In genomic region chr6:119585652-119586375, GRCm38 (mm10) we compare ENCODE assay signal across 8 mouse cellular contexts. TPM values are rescaled to one million over a fixed set of nuclear protein-coding genes. Genes with fewer than 3 reads are reported as not detected.
DNase-seq lines count a peak whose midpoint lies in the region; ATAC-seq and TF ChIP-seq lines count a peak whose summit lies in the region.

No protein-coding gene starts in this region.

- no peaks in the 10 kb centered on the region for H3K9me3 ChIP-seq in hindbrain, embryonic 14.5 days (ENCODE audit: control insufficient read depth, low read length)
- H3K9me3 ChIP-seq in intestine, embryonic 16.5 days (ENCODE audit: control insufficient read depth, low read length) = no peaks in the 10 kb centered on the region

- H3K4me3 ChIP-seq in layer of hippocampus, adult 2 months = no peak overlapping the region
- no peak overlapping the region for H3K4me3 ChIP-seq in hindbrain, embryonic 14.5 days (replicated peaks; ENCODE audit: low read length)
- no peak overlapping the region for H3K4me3 ChIP-seq in intestine, embryonic 16.5 days (ENCODE audit: low read length)

- WGBS in hindbrain, embryonic 14.5 days = 55% methylated on average over 5 of the region's 5 CpGs
- WGBS in intestine, embryonic 16.5 days = 74% methylated on average over 5 of the region's 5 CpGs

- H3K36me3 ChIP-seq in hindbrain, embryonic 14.5 days (replicated peaks; ENCODE audit: control insufficient read depth, insufficient read depth) = 0 out of 2 replicates have a peak, but pooled peaks cover 16% of the 10 kb centered on the region
- H3K36me3 ChIP-seq in intestine, embryonic 16.5 days (ENCODE audit: control insufficient read depth, insufficient read depth, low read length) = no peaks in the 10 kb centered on the region

- no peak overlapping the region for H3K9ac ChIP-seq in hindbrain, embryonic 14.5 days
- no peak overlapping the region for H3K9ac ChIP-seq in intestine, embryonic 16.5 days (ENCODE audit: low read depth, low read length)

- intact Hi-C loops in gastrocnemius, postnatal 14 days (cut with DNase I; ENCODE audit: low total_unique reads) = no loop called here

- DNase-seq in layer of hippocampus, adult 2 months (ENCODE audit: low spot score in 2 of 2) = peak in 1 of 2 experiments; percentile 50
- DNase-seq in layer of hippocampus, postnatal 10 days (ENCODE audit: low spot score in 2 of 2) = no peak
- DNase-seq in fibroblast of lung, adult 2 months (ENCODE audit: low read depth) = peak; percentile 53
- peak; percentile 33 for DNase-seq in hindbrain, embryonic 14.5 days (ENCODE audit: low spot score)
- DNase-seq in lung, postnatal 4 days = peak; percentile 59 to 69
- DNase-seq in urinary bladder, postnatal 25 days (ENCODE audit: low spot score) = no peak
- DNase-seq in gastrocnemius, postnatal 14 days = no peak

- H3K27ac ChIP-seq in layer of hippocampus, adult 2 months = peak overlapping the region; percentile 62
- H3K27ac ChIP-seq in hindbrain, embryonic 14.5 days = 0 out of 2 replicates have a peak overlapping the region, but pooled peaks have one; percentile 17
- no peak overlapping the region for H3K27ac ChIP-seq in intestine, embryonic 16.5 days (ENCODE audit: low read length)

- peaks cover 11% of the 10 kb centered on the region for H3K4me1 ChIP-seq in hindbrain, embryonic 14.5 days (replicated peaks; ENCODE audit: control insufficient read depth, insufficient read depth, low read length)
- H3K4me1 ChIP-seq in intestine, embryonic 16.5 days (ENCODE audit: control insufficient read depth, insufficient read depth, low read length) = 0 out of 2 replicates have a peak, but pooled peaks cover 3% of the 10 kb centered on the region

- ATAC-seq in hindbrain, embryonic 14.5 days (ENCODE audit: low FRiP score) = no peak
- ATAC-seq in intestine, embryonic 16.5 days = no peak

- no peaks in the 10 kb centered on the region for H3K27me3 ChIP-seq in hindbrain, embryonic 14.5 days (ENCODE audit: control insufficient read depth, insufficient read depth, low read length)
- no peaks in the 10 kb centered on the region for H3K27me3 ChIP-seq in intestine, embryonic 16.5 days (replicated peaks; ENCODE audit: control insufficient read depth, insufficient read depth, low read length)

- H3K4me2 ChIP-seq in hindbrain, embryonic 14.5 days (replicated peaks) = no peak overlapping the region
- H3K4me2 ChIP-seq in intestine, embryonic 16.5 days (ENCODE audit: low read depth, low read length) = no peak overlapping the region

- no peak for TF ChIP-seq CTCF in layer of hippocampus, adult 2 months (conservative IDR thresholded peaks at IDR 0.05)

RNA-seq across cellular contexts. Expression of gene Wnt5b, which starts 41.7 kb away (rescaled TPM):
- total RNA-seq in layer of hippocampus, adult 2 months (2021) = 1 to 10 TPM; 2.0 TPM
- total RNA-seq in layer of hippocampus, postnatal 10 days (2021) = 1 to 10 TPM; 2.2 to 2.4 TPM
- polyA plus RNA-seq in hindbrain, embryonic 14.5 days (2014; fragmentation: Nextera tagmentation; extraction: Ambion mirVana) = 6.3 and 6.6 TPM in 2 replicates
- polyA plus RNA-seq in intestine, embryonic 16.5 days (2015; fragmentation: Nextera tagmentation; extraction: Ambion mirVana) = 4.0 and 4.8 TPM in 2 replicates
- 1 to 10 TPM in 1 of 2 experiments, under 1 TPM in 1; 0.93 to 2.4 TPM for total RNA-seq in gastrocnemius, postnatal 14 days (2021)

Comparison
In these comparisons a context has a peak if more than half of its experiments do, and no peak if none do; other contexts are left out.
1. DNase-seq: peak in fibroblast of lung, adult 2 months (single experiment), hindbrain, embryonic 14.5 days (single experiment) and lung, postnatal 4 days (2 of 2); none in layer of hippocampus, postnatal 10 days (0 of 2), urinary bladder, postnatal 25 days (single experiment) and gastrocnemius, postnatal 14 days (single experiment).